Mouse (Mus musculus) lung, postnatal 0 days (tissue): ENCODE data around the gene Tnni2. TPM values are rescaled to one million over a fixed set of nuclear protein-coding genes. Genes with fewer than 3 reads are reported as not detected.

Source experiments
- ATAC-seq: fragments of 200-750 bp; cut with Nextera tagmentation; 2 replicates; pipeline ENCODE4 v1.8.0; 2017; ENCODE audit warnings: moderate library complexity
- DNase-seq: peaks from one replicate; pipeline ENCODE4 v3.0.0-alpha.2; 2016; ENCODE audit warnings: low spot score
- H3K27ac ChIP-seq: fragments of 300-500 bp; sonication (generic); 2 replicates; pipeline ENCODE4 v1.5.1; 2014; ENCODE audit warnings: antibody characterized with exemption, mild to moderate bottlenecking, low read length, mixed read lengths
- H3K27me3 ChIP-seq: fragments of 300-500 bp; sonication (generic); replicated peaks from 2 replicates; pipeline ENCODE4 v1.6.1; 2014; ENCODE audit warnings: low read length, mixed read lengths; ENCODE audit not compliant: insufficient read depth
- H3K36me3 ChIP-seq: fragments of 300-500 bp; sonication (generic); 2 replicates; pipeline ENCODE4 v1.6.1; 2014; ENCODE audit warnings: low read length, mixed read lengths; ENCODE audit not compliant: insufficient read depth
- H3K4me1 ChIP-seq: fragments of 300-500 bp; sonication (generic); 2 replicates; pipeline ENCODE4 v1.6.1; 2014; ENCODE audit warnings: antibody characterized with exemption, low read depth, low read length, mixed read lengths; ENCODE audit not compliant: insufficient read depth
- H3K4me2 ChIP-seq: fragments of 300-500 bp; sonication (generic); replicated peaks from 2 replicates; pipeline ENCODE4 v1.6.1; 2014; ENCODE audit warnings: low read depth, mild to moderate bottlenecking, low read length, moderate library complexity, mixed read lengths
- H3K4me3 ChIP-seq: fragments of 300-500 bp; sonication (generic); 2 replicates; pipeline ENCODE4 v1.5.1; 2014; ENCODE audit warnings: low read depth, low read length
- H3K9ac ChIP-seq: fragments of 300-500 bp; sonication (generic); replicated peaks from 2 replicates; pipeline ENCODE4 v1.6.1; 2014; ENCODE audit warnings: low read depth, mild to moderate bottlenecking
- H3K9me3 ChIP-seq: fragments of 300-500 bp; sonication (generic); 2 replicates; pipeline ENCODE4 v1.6.1; 2016; ENCODE audit warnings: low read length, mixed read lengths
- CTCF ChIP-seq: IDR thresholded peaks from 2 replicates; pipeline ENCODE4 v1.5.1; 2016; ENCODE audit warnings: antibody characterized with exemption, mild to moderate bottlenecking
- EP300 ChIP-seq: IDR thresholded peaks from 2 replicates; pipeline ENCODE4 v1.6.1; 2016; ENCODE audit warnings: antibody characterized with exemption, mild to moderate bottlenecking, control low read depth
- WGBS: fragments of 180-500 bp; shearing (Covaris S2); extraction: QIAGEN DNeasy Blood & Tissue Kit; methylation state at CpG from one replicate; pipeline ENCODE4 v1.1.7; 2014; 5-methylcytosine and 5-hydroxymethylcytosine counted together
- polyA plus RNA-seq: library from polyadenylated mRNA; unstranded; fragments of >200 nt; fragmentation: Nextera tagmentation; extraction: Ambion mirVana; gene quantifications from 2 replicates; pipeline ENCODE4 v1.2.1, GENCODE M21; 2015

Gene Tnni2
- polyA plus RNA-seq: 1.9 and 2.1 TPM in 2 replicates

DNA sequence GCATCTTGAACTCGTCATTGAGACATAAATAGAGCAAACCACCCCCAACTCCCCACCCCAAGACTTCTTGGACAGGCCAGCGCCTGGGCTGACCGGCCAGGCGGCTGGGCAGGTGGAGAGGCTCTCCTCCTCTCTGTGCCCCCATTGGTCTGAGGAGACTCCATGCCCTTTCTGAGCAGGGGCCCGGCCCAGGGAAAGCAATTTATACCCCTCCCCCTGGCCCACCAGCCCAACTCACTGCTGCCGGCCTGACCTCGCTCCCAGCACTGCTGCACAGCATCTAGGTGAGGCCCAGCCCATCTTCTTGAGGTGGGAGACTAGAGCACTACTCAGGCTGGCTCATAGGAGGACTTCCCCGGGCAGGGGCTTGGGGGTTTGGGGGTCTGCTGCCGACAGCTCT, at the start of gene Tnni2:
Tnni2 (plus strand) TSS at position 224 of the 400 bp plus-strand sequence.
- no peak for ATAC-seq
- H3K9me3 ChIP-seq: no peaks in the 10 kb centered on the region
- DNase-seq: no peak
- 78% methylated on average over 9 of the region's 9 CpGs for WGBS
- no peak within 1 kb of the TSS for H3K4me3 ChIP-seq
- TF ChIP-seq CTCF (no peak), EP300 (no peak)
- no peak within 1 kb of the TSS for H3K9ac ChIP-seq
- no peak within 1 kb of the TSS for H3K27ac ChIP-seq
- no peaks in the 10 kb centered on the region for H3K36me3 ChIP-seq
- H3K4me2 ChIP-seq: no peak within 1 kb of the TSS
- no peaks in the 10 kb centered on the region for H3K27me3 ChIP-seq
- no peaks in the 10 kb centered on the region; the same call in 1 of the 2 replicates for H3K4me1 ChIP-seq

DNA sequence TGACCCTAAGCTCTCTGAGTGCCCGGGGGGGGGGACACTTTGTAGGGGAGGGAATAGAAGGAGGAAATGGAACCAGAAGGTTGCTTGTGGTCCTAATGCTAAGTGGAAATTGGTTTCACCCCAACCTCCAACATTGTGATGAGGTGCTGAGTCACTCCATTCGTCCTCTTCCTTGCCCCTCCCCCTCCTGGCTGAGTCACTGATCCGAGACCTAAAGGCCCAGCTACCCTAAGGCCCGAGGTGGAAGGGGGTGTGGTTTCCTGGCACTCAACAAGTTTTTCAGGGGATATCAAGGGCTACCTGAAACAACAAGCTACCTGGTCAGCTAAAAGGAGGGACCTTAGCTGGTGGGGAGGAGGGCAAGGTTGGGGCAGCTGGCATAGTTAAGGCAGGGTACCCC, 48.4 kb upstream of the Tnni2 start:
- DNase-seq (peak; percentile 52), ATAC-seq (peak; percentile 48)
- no peak overlapping the region for H3K4me2 ChIP-seq
- H3K9ac ChIP-seq: no peak overlapping the region
- no peak for TF ChIP-seq CTCF
- no peak for TF ChIP-seq EP300
- no peaks in the 10 kb centered on the region for H3K27me3 ChIP-seq
- peak overlapping the region; percentile 14; the same call in 1 of the 2 replicates for H3K27ac ChIP-seq
- no peaks in the 10 kb centered on the region for H3K9me3 ChIP-seq
- peaks cover 5% of the 10 kb centered on the region; the same call in 1 of the 2 replicates for H3K4me1 ChIP-seq
- no peaks in the 10 kb centered on the region for H3K36me3 ChIP-seq
- 33% methylated on average over 4 of the region's 4 CpGs for WGBS
- H3K4me3 ChIP-seq: no peak overlapping the region

DNA sequence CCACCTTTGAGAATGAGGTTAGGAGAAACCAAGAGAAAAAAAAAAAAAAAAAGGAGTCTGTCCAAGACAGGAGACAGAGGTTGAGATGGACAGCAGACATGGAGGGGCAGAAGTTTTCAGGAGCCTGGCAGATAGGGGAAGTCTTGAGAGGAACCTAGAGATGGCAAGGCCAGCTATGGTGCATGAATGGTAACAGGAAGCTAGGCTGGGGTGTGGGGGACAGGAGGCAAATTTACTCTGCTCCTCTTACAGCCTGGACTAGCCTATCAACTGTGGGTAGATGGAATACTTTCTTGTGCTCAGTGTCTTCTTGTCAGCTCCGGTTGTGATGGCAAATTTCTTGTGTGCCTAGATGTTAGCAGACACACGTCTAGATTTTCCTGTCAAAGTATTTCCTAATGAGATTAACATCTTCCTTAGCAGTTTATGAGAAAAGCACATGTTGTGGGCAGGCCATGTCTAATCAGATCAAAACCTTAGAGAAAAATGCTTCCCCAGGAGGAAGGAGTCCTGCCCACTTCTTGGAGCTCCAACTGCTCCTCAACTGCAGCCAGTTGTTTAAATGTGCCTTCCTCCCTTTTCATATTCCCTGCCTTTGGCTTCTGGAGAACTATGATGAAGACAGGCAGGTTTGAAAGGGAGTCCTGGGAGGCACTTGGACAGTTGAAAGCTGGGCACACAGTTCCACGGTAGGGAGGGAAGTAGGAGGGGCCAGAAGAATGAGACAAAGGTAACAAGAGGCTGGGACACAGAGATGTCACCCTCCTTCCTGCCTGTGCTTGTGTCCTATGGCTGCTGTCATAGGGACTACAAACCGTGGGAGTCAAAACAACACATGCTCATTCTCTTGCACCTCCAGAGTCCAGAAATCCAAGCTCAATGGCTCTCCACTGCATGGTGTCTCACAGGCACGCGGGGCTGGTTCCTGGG, 47.1 kb upstream of the Tnni2 start:
- no peak overlapping the region for H3K4me2 ChIP-seq
- no peaks in the 10 kb centered on the region for H3K36me3 ChIP-seq
- DNase-seq: no peak
- TF ChIP-seq CTCF (no peak), EP300 (no peak)
- 0 out of 2 replicates have a peak overlapping the region, but pooled peaks have one; percentile 20 for H3K27ac ChIP-seq
- no peaks in the 10 kb centered on the region for H3K9me3 ChIP-seq
- H3K9ac ChIP-seq: no peak overlapping the region
- H3K4me1 ChIP-seq: peaks cover 5% of the 10 kb centered on the region; the same call in 1 of the 2 replicates
- no peaks in the 10 kb centered on the region for H3K27me3 ChIP-seq
- no peak overlapping the region for H3K4me3 ChIP-seq
- ATAC-seq: no peak
- 65% methylated on average over 6 of the region's 6 CpGs for WGBS

DNA sequence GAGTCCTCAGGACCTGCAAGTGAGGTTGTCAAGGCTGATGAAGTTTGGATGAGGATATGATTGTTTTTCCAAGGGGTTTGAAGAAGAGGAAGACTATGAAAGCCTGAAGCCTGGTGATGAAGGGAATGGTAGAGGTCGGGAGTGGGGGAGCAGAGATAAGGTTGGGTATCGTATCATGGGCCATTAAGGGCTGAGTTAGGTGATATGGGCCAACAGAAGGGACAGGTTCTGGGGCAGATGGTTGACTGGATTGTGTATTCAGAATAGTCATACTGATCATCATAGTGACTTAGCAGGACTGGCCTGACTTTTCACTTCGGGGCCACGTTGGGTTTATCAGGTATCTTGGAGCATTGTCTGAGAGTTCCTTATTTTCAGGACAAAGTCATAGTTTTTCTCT, 46.1 kb upstream of the Tnni2 start:
- WGBS: 79% methylated on average over 4 of the region's 4 CpGs
- Histone ChIP-seq H3K27me3 (no peaks in the 10 kb centered on the region), H3K9me3 (no peaks in the 10 kb centered on the region), H3K4me1 (peaks cover 5% of the 10 kb centered on the region; the same call in 1 of the 2 replicates), H3K4me3 (no peak overlapping the region), H3K36me3 (no peaks in the 10 kb centered on the region), H3K27ac (no peak overlapping the region), H3K4me2 (no peak overlapping the region), H3K9ac (no peak overlapping the region)
- ATAC-seq (no peak), DNase-seq (no peak)
- TF ChIP-seq EP300: no peak
- no peak for TF ChIP-seq CTCF

DNA sequence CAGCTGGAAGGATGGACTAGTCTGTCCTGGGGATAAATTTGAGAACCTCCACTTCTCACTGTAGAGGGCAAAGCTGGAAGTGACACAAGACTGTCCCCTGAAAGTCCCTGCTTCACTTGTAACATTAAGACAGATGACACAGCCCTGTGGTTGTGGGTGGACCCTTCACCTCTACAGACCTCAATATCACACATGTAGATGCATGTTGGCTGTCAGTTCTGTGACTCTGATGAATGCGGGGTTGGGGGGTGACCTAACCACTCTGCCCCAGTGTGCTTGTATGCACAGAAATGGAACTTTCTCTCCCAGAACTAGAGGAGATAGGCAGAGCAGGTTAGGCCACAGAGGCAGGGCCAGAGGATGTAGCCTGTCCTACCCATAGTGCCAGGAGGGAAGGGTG, 45.0 kb upstream of the Tnni2 start:
- Histone ChIP-seq H3K27ac (no peak overlapping the region), H3K27me3 (no peaks in the 10 kb centered on the region), H3K4me2 (no peak overlapping the region), H3K4me3 (no peak overlapping the region), H3K4me1 (peaks cover 5% of the 10 kb centered on the region; the same call in 1 of the 2 replicates), H3K9ac (no peak overlapping the region), H3K9me3 (no peaks in the 10 kb centered on the region), H3K36me3 (no peaks in the 10 kb centered on the region)
- 96% methylated on average over 1 of the region's 1 CpGs for WGBS
- ATAC-seq: no peak
- no peak for DNase-seq
- TF ChIP-seq CTCF: no peak
- no peak for TF ChIP-seq EP300

DNA sequence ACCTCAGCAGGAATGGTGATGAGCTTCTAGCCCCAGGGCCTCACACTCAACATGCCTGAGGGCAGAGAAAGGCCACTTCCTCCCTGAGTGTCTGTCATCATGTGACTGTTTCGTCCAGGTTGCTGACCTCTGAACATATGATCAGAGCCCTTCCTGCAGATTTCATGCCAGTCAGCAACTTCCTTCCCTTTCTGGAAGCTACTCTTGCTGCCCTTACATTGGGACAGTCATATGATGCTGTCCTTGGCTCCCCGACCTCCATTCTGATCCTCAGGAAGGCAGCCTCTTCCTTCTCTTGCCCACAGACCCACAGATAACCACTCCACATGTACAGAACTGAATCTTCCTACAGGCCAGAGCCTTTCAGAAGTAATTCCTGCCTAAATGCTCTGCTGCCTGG, 43.6 kb upstream of the Tnni2 start:
- H3K4me2 ChIP-seq: no peak overlapping the region
- H3K36me3 ChIP-seq: no peaks in the 10 kb centered on the region
- H3K9ac ChIP-seq: no peak overlapping the region
- H3K4me3 ChIP-seq: no peak overlapping the region
- H3K27ac ChIP-seq: no peak overlapping the region
- H3K4me1 ChIP-seq: peaks cover 4% of the 10 kb centered on the region; the same call in 1 of the 2 replicates
- 42% methylated on average over 2 of the region's 2 CpGs for WGBS
- no peaks in the 10 kb centered on the region for H3K9me3 ChIP-seq
- peak; percentile 66 for DNase-seq
- peak; percentile 36 for ATAC-seq
- no peaks in the 10 kb centered on the region for H3K27me3 ChIP-seq
- no peak for TF ChIP-seq CTCF
- 0 out of 2 replicates have a peak, but pooled peaks have one; percentile 19 for TF ChIP-seq EP300
